Mouse (Mus musculus): Measurements from ENCODE around the gene Ap1b1. TPM values are rescaled to one million over a fixed set of nuclear protein-coding genes. Genes with fewer than 3 reads are reported as not detected.

Ap1b1 gene
- polyA plus RNA-seq, 1 experiment from 2014 or later = 64.7 TPM

GRCm38 (mm10) chr11:5011480-5011879 lies 24.9 kb downstream of the Ap1b1 start:
- Histone ChIP-seq H3K4me2 (ENCODE audit: low read depth, low read length) (no peak overlapping the region), H3K27me3 (ENCODE audit: control insufficient read depth, insufficient read depth, low read length) (no peaks in the 10 kb centered on the region), H3K9ac (ENCODE audit: low read length) (no peak overlapping the region), H3K9me3 (replicated peaks; ENCODE audit: control insufficient read depth, low read length) (no peaks in the 10 kb centered on the region), H3K36me3 (ENCODE audit: control insufficient read depth, insufficient read depth, low read length) (0 out of 2 replicates have a peak, but pooled peaks cover 4% of the 10 kb centered on the region), H3K27ac (ENCODE audit: low read length) (no peak overlapping the region), H3K4me1 (ENCODE audit: control insufficient read depth, insufficient read depth, low read length) (peaks cover 7% of the 10 kb centered on the region; the same call in 1 of the 2 replicates), H3K4me3 (replicated peaks; ENCODE audit: low read length) (no peak overlapping the region)
- no peak for ATAC-seq (ENCODE audit: insufficient read depth, low FRiP score)
- WGBS = 62% methylated on average over 1 of the region's 1 CpGs

DNA sequence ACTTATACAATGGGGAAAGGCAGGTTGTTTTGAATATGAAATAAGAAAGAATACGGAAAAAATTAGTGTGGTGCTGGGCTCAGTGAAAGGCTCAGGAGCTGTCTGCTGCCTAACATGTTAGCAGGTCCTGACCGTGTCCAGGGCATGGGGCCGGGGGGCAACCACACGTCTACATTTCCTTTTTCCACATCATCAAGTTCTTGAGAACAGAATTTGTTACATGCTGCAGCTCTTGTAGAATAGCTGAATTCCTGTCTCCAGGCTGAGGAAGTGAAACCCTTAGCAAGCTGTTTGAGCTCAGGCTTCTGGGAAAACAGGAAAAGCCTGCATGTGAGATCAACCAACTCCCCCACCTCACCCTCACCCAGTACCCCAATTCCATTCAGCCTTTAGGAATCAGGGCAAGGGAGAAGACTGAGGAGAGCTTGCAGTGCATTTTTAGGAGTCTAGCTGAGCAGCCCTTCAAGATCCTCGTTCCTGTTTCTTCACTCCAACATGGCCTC lies 25.6 kb downstream of the Ap1b1 start:
- H3K36me3 ChIP-seq (ENCODE audit: control insufficient read depth, insufficient read depth, low read length) = 0 out of 2 replicates have a peak, but pooled peaks cover 4% of the 10 kb centered on the region
- no peak for ATAC-seq (ENCODE audit: insufficient read depth, low FRiP score)
- H3K4me1 ChIP-seq (ENCODE audit: control insufficient read depth, insufficient read depth, low read length) = peaks cover 5% of the 10 kb centered on the region; the same call in 1 of the 2 replicates
- no peaks in the 10 kb centered on the region for H3K9me3 ChIP-seq (replicated peaks; ENCODE audit: control insufficient read depth, low read length)
- no peaks in the 10 kb centered on the region for H3K27me3 ChIP-seq (ENCODE audit: control insufficient read depth, insufficient read depth, low read length)
- no peak overlapping the region for H3K9ac ChIP-seq (ENCODE audit: low read length)
- 82% methylated on average over 5 of the region's 5 CpGs for WGBS
- H3K27ac ChIP-seq (ENCODE audit: low read length) = no peak overlapping the region
- H3K4me3 ChIP-seq (replicated peaks; ENCODE audit: low read length) = no peak overlapping the region
- H3K4me2 ChIP-seq (ENCODE audit: low read depth, low read length) = no peak overlapping the region

GRCm38 (mm10) chr11:5015720-5016119 lies 29.1 kb downstream of the Ap1b1 start:
- no peaks in the 10 kb centered on the region for H3K4me1 ChIP-seq (ENCODE audit: control insufficient read depth, insufficient read depth, low read length)
- no peaks in the 10 kb centered on the region for H3K9me3 ChIP-seq (replicated peaks; ENCODE audit: control insufficient read depth, low read length)
- no peak overlapping the region for H3K4me3 ChIP-seq (replicated peaks; ENCODE audit: low read length)
- 0 out of 2 replicates have a peak, but pooled peaks have one; percentile 29 for ATAC-seq (ENCODE audit: insufficient read depth, low FRiP score)
- H3K36me3 ChIP-seq (ENCODE audit: control insufficient read depth, insufficient read depth, low read length) = peaks cover 13% of the 10 kb centered on the region; the same call in 1 of the 2 replicates
- H3K27ac ChIP-seq (ENCODE audit: low read length) = no peak overlapping the region
- no peak overlapping the region for H3K4me2 ChIP-seq (ENCODE audit: low read depth, low read length)
- WGBS = 54% methylated on average over 2 of the region's 2 CpGs
- H3K27me3 ChIP-seq (ENCODE audit: control insufficient read depth, insufficient read depth, low read length) = no peaks in the 10 kb centered on the region
- H3K9ac ChIP-seq (ENCODE audit: low read length) = no peak overlapping the region

DNA sequence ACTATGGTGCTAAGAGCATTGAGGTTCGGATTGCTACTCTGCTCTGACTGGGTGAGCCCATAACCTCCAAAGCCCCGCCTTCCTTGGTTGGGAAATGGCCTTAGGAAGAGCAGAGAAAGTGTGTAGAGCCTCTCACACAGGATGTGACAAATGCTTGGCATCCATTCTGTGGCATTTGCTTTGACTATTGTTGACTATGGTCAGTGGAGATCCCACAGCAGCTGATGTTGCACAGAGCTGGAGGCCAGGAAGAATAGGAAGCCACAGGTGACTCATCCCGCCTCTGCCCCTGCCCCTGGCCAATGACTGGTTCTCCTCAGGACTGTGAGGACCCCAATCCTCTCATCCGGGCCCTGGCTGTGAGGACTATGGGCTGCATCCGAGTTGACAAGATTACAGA lies 29.7 kb downstream of the Ap1b1 start:
- ATAC-seq (ENCODE audit: insufficient read depth, low FRiP score) = no peak

GRCm38 (mm10) chr11:5017506-5017905 lies 30.9 kb downstream of the Ap1b1 start:
- Histone ChIP-seq H3K27ac (ENCODE audit: low read length) (no peak overlapping the region), H3K4me2 (ENCODE audit: low read depth, low read length) (no peak overlapping the region), H3K4me3 (replicated peaks; ENCODE audit: low read length) (no peak overlapping the region), H3K9ac (ENCODE audit: low read length) (no peak overlapping the region), H3K27me3 (ENCODE audit: control insufficient read depth, insufficient read depth, low read length) (no peaks in the 10 kb centered on the region), H3K9me3 (replicated peaks; ENCODE audit: control insufficient read depth, low read length) (no peaks in the 10 kb centered on the region), H3K4me1 (ENCODE audit: control insufficient read depth, insufficient read depth, low read length) (no peaks in the 10 kb centered on the region), H3K36me3 (ENCODE audit: control insufficient read depth, insufficient read depth, low read length) (peaks cover 13% of the 10 kb centered on the region; the same call in 1 of the 2 replicates)
- WGBS = 56% methylated on average over 6 of the region's 6 CpGs
- ATAC-seq (ENCODE audit: insufficient read depth, low FRiP score) = no peak

More for the DNA sequence above, 29.7 kb downstream of the Ap1b1 start:
- Histone ChIP-seq H3K4me3 (replicated peaks; ENCODE audit: low read length) (no peak overlapping the region), H3K4me1 (ENCODE audit: control insufficient read depth, insufficient read depth, low read length) (no peaks in the 10 kb centered on the region), H3K27me3 (ENCODE audit: control insufficient read depth, insufficient read depth, low read length) (no peaks in the 10 kb centered on the region), H3K36me3 (ENCODE audit: control insufficient read depth, insufficient read depth, low read length) (peaks cover 13% of the 10 kb centered on the region; the same call in 1 of the 2 replicates), H3K4me2 (ENCODE audit: low read depth, low read length) (no peak overlapping the region), H3K27ac (ENCODE audit: low read length) (no peak overlapping the region), H3K9ac (ENCODE audit: low read length) (no peak overlapping the region), H3K9me3 (replicated peaks; ENCODE audit: control insufficient read depth, low read length) (no peaks in the 10 kb centered on the region)
- WGBS = 82% methylated on average over 5 of the region's 5 CpGs

DNA sequence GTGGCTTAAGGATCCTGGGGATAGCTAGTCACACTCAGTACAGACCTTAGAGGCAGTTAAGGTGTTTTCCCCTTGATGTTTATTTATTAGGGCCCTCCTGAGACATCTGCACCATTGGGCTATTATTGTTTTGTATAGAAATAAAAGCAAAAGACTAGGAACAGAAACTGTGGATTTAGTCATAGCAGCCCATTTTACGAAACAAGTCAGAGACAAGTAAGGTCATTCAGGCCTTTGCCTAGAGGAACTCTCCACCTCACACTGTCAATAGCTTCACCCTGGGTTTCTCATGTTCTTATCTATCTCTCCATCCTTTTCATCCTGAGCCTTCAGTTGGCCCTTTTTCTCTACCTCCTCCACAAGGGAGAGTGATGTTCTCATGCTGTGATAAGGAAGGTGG lies 38.5 kb downstream of the Ap1b1 start:
- Histone ChIP-seq H3K27me3 (ENCODE audit: control insufficient read depth, insufficient read depth, low read length) (no peaks in the 10 kb centered on the region), H3K27ac (ENCODE audit: low read length) (no peak overlapping the region), H3K36me3 (ENCODE audit: control insufficient read depth, insufficient read depth, low read length) (peaks cover 10% of the 10 kb centered on the region; the same call in 1 of the 2 replicates), H3K4me2 (ENCODE audit: low read depth, low read length) (no peak overlapping the region), H3K9me3 (replicated peaks; ENCODE audit: control insufficient read depth, low read length) (no peaks in the 10 kb centered on the region), H3K9ac (ENCODE audit: low read length) (no peak overlapping the region), H3K4me3 (replicated peaks; ENCODE audit: low read length) (no peak overlapping the region), H3K4me1 (ENCODE audit: control insufficient read depth, insufficient read depth, low read length) (no peaks in the 10 kb centered on the region)
- 100% methylated on average over 1 of the region's 1 CpGs for WGBS
- no peak for ATAC-seq (ENCODE audit: insufficient read depth, low FRiP score)

- no peak overlapping the region for H3K4me3 ChIP-seq (replicated peaks; ENCODE audit: low read length)
- peaks cover 13% of the 10 kb centered on the region; the same call in 1 of the 2 replicates for H3K36me3 ChIP-seq (ENCODE audit: control insufficient read depth, insufficient read depth, low read length)
- no peak overlapping the region for H3K27ac ChIP-seq (ENCODE audit: low read length)
- H3K9ac ChIP-seq (ENCODE audit: low read length) = no peak overlapping the region
- no peak for ATAC-seq (ENCODE audit: insufficient read depth, low FRiP score)
- no peaks in the 10 kb centered on the region for H3K4me1 ChIP-seq (ENCODE audit: control insufficient read depth, insufficient read depth, low read length)
- 96% methylated on average over 7 of the region's 7 CpGs for WGBS
- no peaks in the 10 kb centered on the region for H3K27me3 ChIP-seq (ENCODE audit: control insufficient read depth, insufficient read depth, low read length)
- H3K9me3 ChIP-seq (replicated peaks; ENCODE audit: control insufficient read depth, low read length) = no peaks in the 10 kb centered on the region
- H3K4me2 ChIP-seq (ENCODE audit: low read depth, low read length) = no peak overlapping the region
Measured at GRCm38 (mm10) chr11:5028228-5028627, 41.6 kb downstream of the Ap1b1 start.

DNA sequence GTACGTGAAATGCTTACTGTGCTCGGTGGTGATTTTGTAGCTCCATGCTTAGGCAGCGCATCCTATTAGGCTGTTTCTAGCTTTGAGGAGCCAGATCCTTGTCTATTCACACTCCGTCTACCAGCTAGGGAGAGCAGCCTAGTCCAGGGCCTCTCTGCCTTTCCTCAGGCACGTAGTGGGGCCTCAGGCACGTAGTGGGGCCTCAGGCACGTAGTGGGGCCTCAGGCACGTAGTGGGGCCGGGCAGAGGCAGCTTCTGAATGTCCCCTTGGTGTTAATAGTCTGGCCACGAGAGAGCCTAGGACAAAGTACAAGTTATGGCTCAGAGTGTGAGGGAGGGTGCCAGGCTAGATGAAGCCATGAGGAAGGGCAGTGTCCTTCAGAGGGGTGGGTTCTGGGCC lies 46.1 kb downstream of the Ap1b1 start:
- Histone ChIP-seq H3K27ac (ENCODE audit: low read length) (no peak overlapping the region), H3K4me3 (replicated peaks; ENCODE audit: low read length) (no peak overlapping the region), H3K9ac (ENCODE audit: low read length) (no peak overlapping the region), H3K9me3 (replicated peaks; ENCODE audit: control insufficient read depth, low read length) (no peaks in the 10 kb centered on the region), H3K36me3 (ENCODE audit: control insufficient read depth, insufficient read depth, low read length) (peaks cover 9% of the 10 kb centered on the region; the same call in 1 of the 2 replicates), H3K4me1 (ENCODE audit: control insufficient read depth, insufficient read depth, low read length) (no peaks in the 10 kb centered on the region), H3K4me2 (ENCODE audit: low read depth, low read length) (no peak overlapping the region), H3K27me3 (ENCODE audit: control insufficient read depth, insufficient read depth, low read length) (no peaks in the 10 kb centered on the region)
- no peak for ATAC-seq (ENCODE audit: insufficient read depth, low FRiP score)
- WGBS = 90% methylated on average over 10 of the region's 10 CpGs

DNA sequence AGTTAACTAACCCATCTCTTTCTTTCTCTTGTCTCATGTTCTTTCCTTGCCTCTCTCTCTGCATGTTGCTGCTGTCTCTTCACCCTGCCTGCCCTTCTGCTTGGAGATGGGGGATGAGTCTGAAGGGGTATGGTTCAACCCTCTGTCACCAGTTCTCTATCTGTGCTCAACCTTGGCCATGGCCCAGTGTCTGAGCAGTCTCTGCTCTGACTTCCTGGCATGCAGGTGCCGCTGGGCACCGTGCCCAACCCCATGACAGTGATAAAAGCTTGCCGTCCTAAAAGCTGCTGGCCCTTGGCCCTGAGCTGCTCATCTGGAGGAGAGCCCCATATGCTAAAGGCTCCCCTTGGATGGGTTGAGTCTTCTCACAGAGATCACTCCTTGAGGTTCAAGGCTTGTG lies 46.5 kb downstream of the Ap1b1 start:
- Histone ChIP-seq H3K27me3 (ENCODE audit: control insufficient read depth, insufficient read depth, low read length) (no peaks in the 10 kb centered on the region), H3K9ac (ENCODE audit: low read length) (no peak overlapping the region), H3K27ac (ENCODE audit: low read length) (no peak overlapping the region), H3K4me2 (ENCODE audit: low read depth, low read length) (no peak overlapping the region), H3K36me3 (ENCODE audit: control insufficient read depth, insufficient read depth, low read length) (peaks cover 9% of the 10 kb centered on the region; the same call in 1 of the 2 replicates), H3K4me3 (replicated peaks; ENCODE audit: low read length) (no peak overlapping the region), H3K9me3 (replicated peaks; ENCODE audit: control insufficient read depth, low read length) (no peaks in the 10 kb centered on the region), H3K4me1 (ENCODE audit: control insufficient read depth, insufficient read depth, low read length) (no peaks in the 10 kb centered on the region)
- no peak for ATAC-seq (ENCODE audit: insufficient read depth, low FRiP score)
- WGBS = 75% methylated on average over 3 of the region's 3 CpGs

Data from stomach, embryonic 16.5 days (tissue).